Mouse (Mus musculus): ENCODE results near the gene Trabd2b.

DNA sequence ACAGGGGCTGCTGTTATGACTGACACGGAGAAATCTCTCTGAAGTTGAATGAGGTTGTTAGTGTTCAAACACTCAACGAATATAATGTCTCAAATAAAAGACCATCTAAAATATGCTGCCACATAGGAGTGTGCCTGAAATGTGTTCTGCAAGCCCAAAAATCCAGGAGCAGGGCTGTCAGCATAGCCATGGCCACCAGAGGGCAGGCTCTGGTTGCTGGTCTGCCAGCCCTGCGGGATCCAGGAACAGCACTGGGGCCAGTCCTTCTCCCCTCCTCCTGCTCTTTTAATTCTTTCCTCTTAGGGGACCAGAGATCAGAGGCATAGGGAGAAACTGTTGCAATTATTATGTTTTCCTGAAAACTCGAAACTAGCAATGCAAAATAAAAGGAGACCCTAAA lies 241.2 kb downstream of the Trabd2b start:
- TF ChIP-seq HCFC1 (IDR thresholded peaks at IDR 0.05; ENCODE audit: borderline replicate concordance, insufficient read depth, low read length): no peak
- no peak for TF ChIP-seq ZNF384 (IDR thresholded peaks at IDR 0.05; ENCODE audit: low read depth, low read length)

Measured in ES-E14 (cell line).